Mouse (Mus musculus) heart, adult 18-20 months (tissue): Measurements from ENCODE around the gene Sh3rf1. TPM values are rescaled to one million over a fixed set of nuclear protein-coding genes. Genes with fewer than 3 reads are reported as not detected.
"Not testable (repeated sequence)": the region's sequence is repeated elsewhere in the genome, so short reads cannot be mapped to it uniquely, and the experiment has no call there.

ENCODE experiments used
- DNase-seq, 2 experiments: peaks; one replicate each; pipeline ENCODE4 v3.0.0; 2021 to 2022; ENCODE audit warnings: mixed read lengths in 1 of 2
- total RNA-seq, 2 experiments: library from RNA; stranded (reverse); gene quantifications; 2 replicates each; pipeline ENCODE4 v1.2.3; 2021

Sh3rf1 gene
- total RNA-seq, 2 experiments from 2014 or later: 4.7 to 5.0 TPM

GRCm38 (mm10) chr8:61374059-61374755, 150.5 kb downstream of the Sh3rf1 start:
- DNase-seq: no peak

GRCm38 (mm10) chr8:61375205-61375604, 151.5 kb downstream of the Sh3rf1 start:
- no peak for DNase-seq

DNA sequence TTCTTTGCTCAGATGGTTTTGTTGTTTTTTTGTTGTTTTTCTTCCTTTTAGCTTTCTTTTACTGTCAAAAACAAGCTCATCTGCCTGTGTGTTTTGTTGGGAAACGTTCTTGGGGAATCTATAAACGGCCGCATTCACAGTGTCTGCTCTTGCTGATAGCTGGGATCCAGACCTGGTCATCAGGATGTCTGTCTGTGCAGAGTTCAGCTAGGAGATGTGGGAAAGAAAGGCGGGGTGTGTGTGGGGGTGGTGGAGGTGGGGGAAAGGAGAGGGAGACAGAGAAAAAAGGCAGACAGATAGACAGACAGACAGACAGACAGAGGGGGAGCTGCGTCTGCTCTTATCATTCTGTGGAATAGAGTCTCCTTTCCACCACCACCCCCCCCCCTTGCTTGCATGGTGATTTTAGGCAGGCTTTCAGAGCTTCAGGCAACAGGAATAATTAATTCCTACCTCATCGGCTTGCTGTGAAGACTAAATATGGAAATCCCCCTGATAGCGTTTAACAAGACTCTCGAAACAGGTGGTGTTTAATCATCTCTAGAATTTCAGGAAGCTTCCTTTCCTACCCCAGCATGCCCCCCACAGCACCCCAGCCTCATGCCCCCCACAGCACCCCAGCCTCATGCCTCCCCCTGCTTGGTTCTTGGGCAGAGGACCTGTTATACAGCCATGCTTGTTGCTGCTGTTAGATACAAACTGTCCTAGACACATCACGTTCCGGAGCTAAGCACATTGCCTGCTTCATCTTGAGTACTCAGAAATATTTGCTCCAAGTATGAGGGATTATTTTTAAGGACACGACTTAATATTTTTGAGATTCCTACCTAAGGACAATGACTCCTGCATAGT, 155.4 kb downstream of the Sh3rf1 start:
- DNase-seq: no peak

DNA sequence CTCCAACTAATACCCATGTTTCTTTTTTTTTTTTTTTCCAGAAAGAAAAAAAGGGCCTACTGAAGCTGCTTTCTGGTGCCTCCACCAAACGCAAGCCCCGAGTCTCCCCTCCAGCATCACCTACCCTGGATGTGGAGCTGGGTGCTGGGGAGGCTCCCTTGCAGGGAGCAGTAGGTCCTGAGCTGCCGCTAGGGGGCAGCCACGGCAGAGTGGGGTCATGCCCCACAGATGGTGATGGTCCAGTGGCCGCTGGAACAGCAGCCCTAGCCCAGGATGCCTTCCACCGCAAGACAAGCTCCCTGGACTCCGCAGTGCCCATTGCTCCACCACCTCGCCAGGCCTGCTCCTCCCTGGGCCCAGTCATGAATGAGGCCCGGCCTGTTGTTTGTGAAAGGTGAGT, 160.9 kb downstream of the Sh3rf1 start:
- DNase-seq: no peak

DNA sequence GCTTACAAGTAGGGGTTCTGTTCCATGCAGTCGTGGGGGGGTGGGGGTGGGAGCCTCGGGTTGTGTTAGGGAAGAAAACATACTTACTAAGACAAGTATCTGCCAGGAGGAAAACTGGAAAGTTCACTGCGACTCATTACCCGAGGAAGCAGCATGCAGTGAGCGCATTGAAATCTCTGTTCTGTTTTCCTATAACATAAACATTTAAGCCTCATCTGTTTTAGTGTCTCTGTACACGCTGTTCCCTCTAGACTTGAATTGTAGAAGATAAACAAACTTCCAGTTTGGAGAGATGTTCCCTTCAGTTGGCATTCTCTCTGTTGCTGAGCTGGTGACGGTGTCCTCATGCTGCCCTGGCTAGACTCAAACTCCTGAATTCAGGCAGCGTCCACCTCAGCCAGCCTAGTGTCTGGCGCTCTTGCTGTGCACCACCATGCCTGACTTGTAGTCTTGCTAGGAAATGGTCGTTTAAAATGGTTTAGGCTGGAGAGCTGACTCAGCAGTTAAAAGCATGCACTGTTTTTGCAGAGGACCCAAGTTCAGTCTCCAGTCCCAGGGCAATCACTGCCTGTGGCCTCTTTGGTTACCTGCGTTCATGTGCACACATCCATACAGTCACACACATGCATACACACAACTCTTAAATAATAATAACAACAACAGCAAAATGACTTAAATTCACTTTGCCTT, 162.0 kb downstream of the Sh3rf1 start:
- no peak for DNase-seq

DNA sequence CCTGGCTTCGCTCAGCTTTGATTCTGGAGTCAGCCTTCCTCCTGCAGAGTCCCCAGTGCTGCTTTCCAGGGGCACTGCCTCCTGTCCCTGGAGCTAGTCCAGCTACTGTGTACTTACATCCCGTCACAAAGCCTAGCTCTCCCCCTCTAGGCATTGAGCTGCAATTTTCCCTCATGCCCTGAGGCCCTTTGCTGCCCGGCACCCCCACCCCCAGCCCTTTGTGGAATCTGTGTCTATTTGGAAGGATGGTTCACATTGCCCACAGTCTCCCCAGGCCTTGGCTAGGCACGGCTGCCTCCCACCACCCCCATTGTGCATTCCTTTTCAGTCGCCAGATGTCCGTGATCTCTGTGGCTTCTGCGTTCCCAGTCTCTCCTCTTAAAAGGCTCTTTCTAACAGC, 163.0 kb downstream of the Sh3rf1 start:
- DNase-seq: peak in 1 of 2 experiments; percentile 14

DNA sequence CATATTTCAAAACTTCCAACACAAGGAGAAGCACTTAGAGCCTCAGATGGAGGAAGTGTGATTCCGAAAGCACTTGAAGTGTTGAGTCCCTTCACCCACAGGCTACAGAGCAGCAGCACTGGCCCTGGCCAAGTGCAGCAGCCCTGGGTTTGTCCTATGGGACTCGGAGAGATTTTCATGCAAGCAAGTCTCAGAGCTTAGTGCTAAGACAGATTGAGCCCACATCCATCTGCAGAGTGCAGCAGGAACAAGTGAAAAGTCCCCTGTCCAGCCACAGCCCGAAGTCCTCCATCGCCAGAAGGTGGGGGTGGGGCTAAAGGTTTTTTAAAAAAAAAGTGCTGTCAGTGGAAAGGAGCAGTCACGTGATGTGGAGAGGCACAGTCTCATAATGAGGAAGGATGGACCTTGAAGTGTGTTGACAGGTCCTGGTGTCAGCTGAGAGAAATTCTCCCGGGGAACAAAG, 163.9 kb downstream of the Sh3rf1 start:
- no peak for DNase-seq

DNA sequence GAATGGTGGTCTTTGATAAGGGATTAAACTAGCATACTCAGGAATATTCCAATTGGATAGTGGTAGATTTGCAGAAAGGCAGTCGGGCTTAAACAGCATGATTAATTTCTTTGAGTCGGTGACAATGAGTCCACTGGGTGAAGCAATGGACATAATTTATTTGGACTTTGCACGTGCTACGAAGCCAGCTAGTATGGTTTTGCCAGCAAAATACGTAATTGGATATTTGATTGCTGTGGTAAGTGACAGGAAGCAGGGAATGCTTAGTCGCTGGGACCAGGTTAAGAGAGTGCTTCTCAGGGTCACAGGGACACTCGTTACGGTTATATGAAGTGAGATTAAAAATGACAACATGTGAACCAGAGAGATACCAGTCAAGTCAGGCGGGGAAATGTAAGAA, 164.7 kb downstream of the Sh3rf1 start:
- DNase-seq: no peak

DNA sequence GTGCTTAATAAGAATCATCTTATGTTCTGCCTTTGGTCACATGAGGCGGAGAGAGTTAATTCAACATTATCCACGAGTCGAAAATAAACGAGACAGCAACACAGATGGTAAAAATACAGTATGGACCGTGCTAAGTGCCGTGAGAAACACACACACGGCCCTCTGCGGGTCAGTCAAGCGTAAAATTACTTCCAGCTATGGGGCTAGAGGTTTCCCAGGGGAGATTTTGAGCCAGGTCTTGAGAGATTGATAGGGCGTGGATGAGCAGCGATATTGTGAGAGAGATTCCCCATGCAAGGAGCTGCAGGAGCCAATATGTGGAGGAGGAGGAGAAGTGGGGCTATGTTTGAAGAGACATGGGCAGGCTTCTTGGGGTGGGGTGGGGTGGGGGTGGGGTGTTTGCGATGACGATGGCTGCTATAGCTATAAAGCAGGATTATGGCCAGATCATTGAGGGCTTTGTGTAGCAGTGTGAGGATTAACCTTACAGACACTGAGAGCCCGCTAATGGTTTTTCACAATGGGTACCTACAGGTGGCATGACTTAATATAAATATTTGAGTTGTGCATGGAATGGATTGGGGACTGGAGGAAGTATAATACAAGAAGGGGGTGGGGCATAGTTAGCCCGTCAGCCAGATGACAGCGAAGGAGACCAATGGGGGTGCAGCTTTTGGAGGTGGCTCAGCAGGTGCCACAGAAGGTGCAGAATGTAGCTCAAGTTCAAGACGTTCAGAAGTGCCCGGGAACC, 166.8 kb downstream of the Sh3rf1 start:
- DNase-seq: no peak

- peak; percentile 26 to 36 for DNase-seq
Observed at GRCm38 (mm10) chr8:61391058-61391434, 167.4 kb downstream of the Sh3rf1 start.

GRCm38 (mm10) chr8:61397139-61397538, 173.5 kb downstream of the Sh3rf1 start:
- DNase-seq: peak; percentile 16 to 33

- DNase-seq: peak; percentile 34 to 42
Observed at GRCm38 (mm10) chr8:61397755-61398154, 174.1 kb downstream of the Sh3rf1 start.

- DNase-seq: no peak
Observed at GRCm38 (mm10) chr8:61402861-61403260, 179.2 kb downstream of the Sh3rf1 start.

DNA sequence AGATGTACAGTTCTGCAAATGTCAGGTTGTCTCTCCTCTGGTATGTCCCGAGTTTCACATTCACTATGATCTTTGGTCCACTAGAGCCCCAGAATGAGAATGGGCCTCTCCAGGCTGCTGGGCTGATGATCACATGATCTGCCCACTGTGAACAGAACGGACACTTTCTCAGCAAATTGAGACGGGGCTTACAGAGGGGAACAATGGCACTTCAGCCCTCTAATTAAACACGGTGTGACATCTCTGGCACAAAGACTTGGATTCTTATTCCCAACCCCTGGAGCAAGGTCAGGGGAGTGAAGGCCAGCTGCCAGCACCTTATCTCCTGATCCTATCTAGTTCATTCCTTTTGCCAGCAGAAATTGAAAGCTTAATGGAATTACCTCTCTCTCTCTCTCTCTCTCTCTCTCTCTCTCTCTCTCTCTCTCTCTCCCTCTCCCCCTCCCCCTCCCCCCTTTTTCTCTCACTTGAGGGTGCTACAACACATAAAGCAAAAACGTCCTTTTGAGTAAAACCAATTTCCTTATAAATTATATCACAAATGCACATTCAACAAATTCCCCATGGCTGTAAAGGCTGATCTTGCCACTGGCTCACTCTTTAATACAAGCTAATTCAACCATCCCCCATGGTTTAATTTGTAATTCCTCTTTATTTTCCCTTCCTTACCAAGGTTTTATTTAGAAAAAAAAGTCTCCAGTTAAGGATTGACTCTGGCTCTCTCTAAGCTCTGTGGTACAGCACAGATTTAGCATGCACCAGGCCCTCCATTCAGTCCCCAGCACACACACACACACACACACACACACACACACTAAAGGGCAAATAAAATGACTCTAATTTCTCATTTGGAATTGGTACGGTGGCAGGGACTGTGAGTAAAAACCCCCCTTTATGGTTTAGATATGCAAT, 179.8 kb downstream of the Sh3rf1 start:
- DNase-seq: no peak

- no peak for DNase-seq
Observed at GRCm38 (mm10) chr8:61404178-61404560, 180.5 kb downstream of the Sh3rf1 start.

- DNase-seq: peak in 1 of 2 experiments; percentile 11
Observed at GRCm38 (mm10) chr8:61409081-61409480, 185.4 kb downstream of the Sh3rf1 start.

DNA sequence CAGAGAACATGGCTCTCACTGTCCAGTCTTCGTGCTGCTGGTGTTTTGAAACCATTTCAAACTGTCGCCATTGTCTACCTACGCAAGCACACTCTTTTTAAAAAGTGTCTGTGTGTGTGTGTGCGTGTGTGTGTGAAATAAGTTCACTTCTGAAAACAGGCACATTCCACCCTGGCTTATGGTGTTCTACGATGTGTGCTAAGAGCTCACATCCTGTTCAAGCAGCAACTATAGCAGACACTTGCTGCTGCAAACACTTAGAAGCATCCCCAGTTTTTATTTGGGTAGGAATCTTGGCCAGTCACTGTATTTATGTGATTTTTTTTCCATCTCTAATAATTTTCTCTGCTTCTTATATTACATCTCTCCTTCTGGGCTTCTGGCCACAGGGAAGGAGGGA, 186.0 kb downstream of the Sh3rf1 start:
- not testable (repeated sequence) for DNase-seq

GRCm38 (mm10) chr8:61419521-61419920, 195.8 kb downstream of the Sh3rf1 start:
- no peak for DNase-seq

- DNase-seq: peak in 1 of 2 experiments; percentile 12
Observed at GRCm38 (mm10) chr8:61420166-61420565, 196.5 kb downstream of the Sh3rf1 start.

DNA sequence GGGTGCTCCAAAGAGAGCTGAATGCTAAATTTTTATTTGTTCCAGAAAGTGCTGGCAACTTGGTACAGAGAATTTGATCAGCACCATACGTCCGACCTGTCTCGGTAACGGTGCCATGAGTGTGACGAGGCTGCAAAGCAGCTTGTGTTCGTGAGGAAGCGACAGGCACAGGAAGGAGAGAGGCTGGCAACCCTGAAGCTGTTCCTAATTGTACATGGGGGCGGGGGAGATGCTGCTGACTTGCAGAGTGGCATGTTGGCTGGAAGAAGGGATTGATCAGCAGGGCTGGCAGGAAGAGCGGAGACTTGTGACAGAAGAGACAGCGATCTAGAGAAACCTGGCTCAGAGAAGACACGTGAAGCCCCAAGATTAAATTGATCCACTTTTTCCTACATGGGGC, 197.9 kb downstream of the Sh3rf1 start:
- DNase-seq: no peak

GRCm38 (mm10) chr8:61425125-61425524, 201.5 kb downstream of the Sh3rf1 start:
- DNase-seq: no peak
